Mouse (Mus musculus): ENCODE measurements around the gene Thap8. TPM values are rescaled to one million over a fixed set of nuclear protein-coding genes. Genes with fewer than 3 reads are reported as not detected.

The Thap8 gene
- polyA plus RNA-seq, 1 experiment from 2014 or later = 0.36 TPM

GRCm38 (mm10) chr7:30320946-30321345 is 41.1 kb downstream of the Thap8 start:
- no peaks in the 10 kb centered on the region for H3K27me3 ChIP-seq (ENCODE audit: control insufficient read depth, insufficient read depth, low read length)
- no peak for ATAC-seq (ENCODE audit: insufficient read depth, low FRiP score, low TSS enrichment)
- no peak overlapping the region for H3K27ac ChIP-seq (ENCODE audit: low read depth, low read length)
- H3K9ac ChIP-seq (ENCODE audit: low read length) = no peak overlapping the region
- no peaks in the 10 kb centered on the region for H3K9me3 ChIP-seq (ENCODE audit: control insufficient read depth, low read length)
- peak overlapping the region; percentile 69; the same call in 1 of the 2 replicates for H3K4me3 ChIP-seq (ENCODE audit: low read depth, low read length)
- no peaks in the 10 kb centered on the region for H3K36me3 ChIP-seq (ENCODE audit: control insufficient read depth, insufficient read depth, low read length)
- 86% methylated on average over 2 of the region's 2 CpGs for WGBS
- no peak for DNase-seq (ENCODE audit: low spot score)
- H3K4me2 ChIP-seq (ENCODE audit: low read depth) = peak overlapping the region; percentile 82
- peaks cover 6% of the 10 kb centered on the region; the same call in 1 of the 2 replicates for H3K4me1 ChIP-seq (ENCODE audit: control insufficient read depth, insufficient read depth, low read length)

GRCm38 (mm10) chr7:30321539-30322284 is 41.8 kb downstream of the Thap8 start, which contains the start of gene E130208F15Rik:
TSS of gene E130208F15Rik (plus strand) at chr7:30321740.
- H3K36me3 ChIP-seq (ENCODE audit: control insufficient read depth, insufficient read depth, low read length) = no peaks in the 10 kb centered on the region
- H3K4me2 ChIP-seq (ENCODE audit: low read depth) = peak within 1 kb of the TSS; percentile 82
- WGBS = under 1% methylated on average over 63 of the region's 63 CpGs
- peak; percentile 57 for ATAC-seq (ENCODE audit: insufficient read depth, low FRiP score, low TSS enrichment)
- DNase-seq (ENCODE audit: low spot score) = peak; percentile 46
- peak within 1 kb of the TSS; percentile 69 for H3K4me3 ChIP-seq (ENCODE audit: low read depth, low read length)
- peaks cover 6% of the 10 kb centered on the region; the same call in 1 of the 2 replicates for H3K4me1 ChIP-seq (ENCODE audit: control insufficient read depth, insufficient read depth, low read length)
- peak within 1 kb of the TSS; percentile 70; the same call in 1 of the 2 replicates for H3K27ac ChIP-seq (ENCODE audit: low read depth, low read length)
- no peaks in the 10 kb centered on the region for H3K9me3 ChIP-seq (ENCODE audit: control insufficient read depth, low read length)
- peak within 1 kb of the TSS; percentile 85 for H3K9ac ChIP-seq (ENCODE audit: low read length)
- H3K27me3 ChIP-seq (ENCODE audit: control insufficient read depth, insufficient read depth, low read length) = no peaks in the 10 kb centered on the region

- no peaks in the 10 kb centered on the region for H3K36me3 ChIP-seq (ENCODE audit: control insufficient read depth, insufficient read depth, low read length)
- peak; percentile 100 for ATAC-seq (ENCODE audit: insufficient read depth, low FRiP score, low TSS enrichment)
These were observed 42.4 kb downstream of the Thap8 start for GRCm38 (mm10) chr7:30322285-30322667.

GRCm38 (mm10) chr7:30322865-30323264 is 43.0 kb downstream of the Thap8 start:
- peak overlapping the region; percentile 82 for H3K4me2 ChIP-seq (ENCODE audit: low read depth)
- 41% methylated on average over 6 of the region's 6 CpGs for WGBS
- no peaks in the 10 kb centered on the region for H3K27me3 ChIP-seq (ENCODE audit: control insufficient read depth, insufficient read depth, low read length)
- H3K27ac ChIP-seq (ENCODE audit: low read depth, low read length) = no peak overlapping the region
- no peak for DNase-seq (ENCODE audit: low spot score)
- ATAC-seq (ENCODE audit: insufficient read depth, low FRiP score, low TSS enrichment) = no peak
- H3K36me3 ChIP-seq (ENCODE audit: control insufficient read depth, insufficient read depth, low read length) = no peaks in the 10 kb centered on the region
- peak overlapping the region; percentile 85 for H3K9ac ChIP-seq (ENCODE audit: low read length)
- peaks cover 6% of the 10 kb centered on the region; the same call in 1 of the 2 replicates for H3K4me1 ChIP-seq (ENCODE audit: control insufficient read depth, insufficient read depth, low read length)
- no peaks in the 10 kb centered on the region for H3K9me3 ChIP-seq (ENCODE audit: control insufficient read depth, low read length)
- H3K4me3 ChIP-seq (ENCODE audit: low read depth, low read length) = peak overlapping the region; percentile 69

More at GRCm38 (mm10) chr7:30322285-30322667, 42.4 kb downstream of the Thap8 start:
- DNase-seq (ENCODE audit: low spot score) = peak; percentile 94
- Histone ChIP-seq H3K9me3 (ENCODE audit: control insufficient read depth, low read length) (no peaks in the 10 kb centered on the region), H3K4me2 (ENCODE audit: low read depth) (peak overlapping the region; percentile 82), H3K27ac (ENCODE audit: low read depth, low read length) (peak overlapping the region; percentile 70; the same call in 1 of the 2 replicates), H3K4me3 (ENCODE audit: low read depth, low read length) (peak overlapping the region; percentile 69), H3K27me3 (ENCODE audit: control insufficient read depth, insufficient read depth, low read length) (no peaks in the 10 kb centered on the region), H3K4me1 (ENCODE audit: control insufficient read depth, insufficient read depth, low read length) (peaks cover 6% of the 10 kb centered on the region; the same call in 1 of the 2 replicates), H3K9ac (ENCODE audit: low read length) (peak overlapping the region; percentile 85)
- under 1% methylated on average over 20 of the region's 20 CpGs for WGBS

GRCm38 (mm10) chr7:30323795-30324194 is 43.9 kb downstream of the Thap8 start, which contains the start of gene Sdhaf1:
TSS of gene Sdhaf1 (minus strand) at chr7:30323895.
- Histone ChIP-seq H3K27me3 (ENCODE audit: control insufficient read depth, insufficient read depth, low read length) (no peaks in the 10 kb centered on the region), H3K4me1 (ENCODE audit: control insufficient read depth, insufficient read depth, low read length) (peaks cover 6% of the 10 kb centered on the region; the same call in 1 of the 2 replicates), H3K36me3 (ENCODE audit: control insufficient read depth, insufficient read depth, low read length) (no peaks in the 10 kb centered on the region), H3K4me2 (ENCODE audit: low read depth) (peak within 1 kb of the TSS; percentile 82), H3K27ac (ENCODE audit: low read depth, low read length) (no peak within 1 kb of the TSS), H3K9ac (ENCODE audit: low read length) (peak within 1 kb of the TSS; percentile 85), H3K9me3 (ENCODE audit: control insufficient read depth, low read length) (no peaks in the 10 kb centered on the region), H3K4me3 (ENCODE audit: low read depth, low read length) (peak within 1 kb of the TSS; percentile 69)
- 80% methylated on average over 3 of the region's 3 CpGs for WGBS
- no peak for ATAC-seq (ENCODE audit: insufficient read depth, low FRiP score, low TSS enrichment)
- no peak for DNase-seq (ENCODE audit: low spot score)

- 79% methylated on average over 5 of the region's 5 CpGs for WGBS
- Histone ChIP-seq H3K9me3 (ENCODE audit: control insufficient read depth, low read length) (no peaks in the 10 kb centered on the region), H3K4me2 (ENCODE audit: low read depth) (no peak overlapping the region), H3K4me3 (ENCODE audit: low read depth, low read length) (no peak overlapping the region), H3K27me3 (ENCODE audit: control insufficient read depth, insufficient read depth, low read length) (no peaks in the 10 kb centered on the region), H3K36me3 (ENCODE audit: control insufficient read depth, insufficient read depth, low read length) (no peaks in the 10 kb centered on the region), H3K4me1 (ENCODE audit: control insufficient read depth, insufficient read depth, low read length) (peaks cover 6% of the 10 kb centered on the region; the same call in 1 of the 2 replicates), H3K9ac (ENCODE audit: low read length) (no peak overlapping the region), H3K27ac (ENCODE audit: low read depth, low read length) (no peak overlapping the region)
- ATAC-seq (ENCODE audit: insufficient read depth, low FRiP score, low TSS enrichment) (no peak), DNase-seq (ENCODE audit: low spot score) (no peak)
These were observed 44.5 kb downstream of the Thap8 start for GRCm38 (mm10) chr7:30324300-30324944.

- no peak overlapping the region for H3K9ac ChIP-seq (ENCODE audit: low read length)
- no peaks in the 10 kb centered on the region for H3K27me3 ChIP-seq (ENCODE audit: control insufficient read depth, insufficient read depth, low read length)
- no peaks in the 10 kb centered on the region for H3K9me3 ChIP-seq (ENCODE audit: control insufficient read depth, low read length)
- WGBS = 47% methylated on average over 2 of the region's 2 CpGs
- H3K4me2 ChIP-seq (ENCODE audit: low read depth) = no peak overlapping the region
- H3K36me3 ChIP-seq (ENCODE audit: control insufficient read depth, insufficient read depth, low read length) = no peaks in the 10 kb centered on the region
- peaks cover 6% of the 10 kb centered on the region; the same call in 1 of the 2 replicates for H3K4me1 ChIP-seq (ENCODE audit: control insufficient read depth, insufficient read depth, low read length)
- peak; percentile 54 for DNase-seq (ENCODE audit: low spot score)
- no peak overlapping the region for H3K27ac ChIP-seq (ENCODE audit: low read depth, low read length)
- ATAC-seq (ENCODE audit: insufficient read depth, low FRiP score, low TSS enrichment) = no peak
- no peak overlapping the region for H3K4me3 ChIP-seq (ENCODE audit: low read depth, low read length)
These were observed 45.5 kb downstream of the Thap8 start for GRCm38 (mm10) chr7:30325364-30325763.

- Histone ChIP-seq H3K27ac (ENCODE audit: low read depth, low read length) (no peak overlapping the region), H3K27me3 (ENCODE audit: control insufficient read depth, insufficient read depth, low read length) (no peaks in the 10 kb centered on the region), H3K4me3 (ENCODE audit: low read depth, low read length) (no peak overlapping the region), H3K4me1 (ENCODE audit: control insufficient read depth, insufficient read depth, low read length) (0 out of 2 replicates have a peak, but pooled peaks cover 6% of the 10 kb centered on the region), H3K36me3 (ENCODE audit: control insufficient read depth, insufficient read depth, low read length) (no peaks in the 10 kb centered on the region), H3K9me3 (ENCODE audit: control insufficient read depth, low read length) (no peaks in the 10 kb centered on the region), H3K9ac (ENCODE audit: low read length) (no peak overlapping the region), H3K4me2 (ENCODE audit: low read depth) (no peak overlapping the region)
- no peak for DNase-seq (ENCODE audit: low spot score)
- ATAC-seq (ENCODE audit: insufficient read depth, low FRiP score, low TSS enrichment) = no peak
These were observed 46.5 kb downstream of the Thap8 start for GRCm38 (mm10) chr7:30326427-30326826.

Data from neural tube, embryonic 11.5 days (tissue).